Mouse (Mus musculus) cerebellum, adult 11-12 months (tissue): Measurements from ENCODE around the gene Asic3.

Source experiments
- DNase-seq: peaks from one replicate; pipeline ENCODE4 v3.0.0; 2022

Asic3 gene

DNA sequence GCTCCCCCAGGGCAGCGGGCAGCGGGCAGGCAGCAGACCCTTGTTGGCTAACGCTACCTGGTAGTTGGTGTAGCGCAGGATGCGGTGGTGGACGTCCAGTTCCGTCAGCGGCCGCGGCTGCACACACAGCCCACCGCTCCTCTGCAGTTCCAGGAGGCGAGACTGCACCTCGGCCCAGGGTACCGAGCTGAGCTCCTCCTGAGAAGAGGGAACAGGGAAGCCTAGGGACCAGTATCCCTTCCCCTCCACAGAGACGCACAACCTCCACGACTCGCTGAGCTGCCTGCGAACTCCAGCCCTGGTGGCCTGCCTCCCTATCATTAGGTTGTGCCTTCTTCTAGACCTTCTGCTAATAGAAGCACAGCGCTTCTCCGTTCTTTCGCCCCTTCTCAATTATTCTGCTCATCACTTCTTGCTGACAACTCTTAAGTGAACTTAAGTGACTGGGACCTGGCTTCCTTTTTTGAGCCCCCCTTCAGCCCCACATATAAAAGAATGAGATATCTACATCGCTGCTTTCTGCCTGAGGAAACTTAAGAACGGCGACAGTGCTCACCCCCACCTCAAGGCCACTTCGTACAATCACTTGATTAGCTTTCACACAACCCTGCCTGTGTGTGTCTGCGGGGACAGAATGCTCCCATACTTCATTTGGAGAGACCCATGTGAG, 24.8 kb upstream of the Asic3 start:
- no peak for DNase-seq

DNA sequence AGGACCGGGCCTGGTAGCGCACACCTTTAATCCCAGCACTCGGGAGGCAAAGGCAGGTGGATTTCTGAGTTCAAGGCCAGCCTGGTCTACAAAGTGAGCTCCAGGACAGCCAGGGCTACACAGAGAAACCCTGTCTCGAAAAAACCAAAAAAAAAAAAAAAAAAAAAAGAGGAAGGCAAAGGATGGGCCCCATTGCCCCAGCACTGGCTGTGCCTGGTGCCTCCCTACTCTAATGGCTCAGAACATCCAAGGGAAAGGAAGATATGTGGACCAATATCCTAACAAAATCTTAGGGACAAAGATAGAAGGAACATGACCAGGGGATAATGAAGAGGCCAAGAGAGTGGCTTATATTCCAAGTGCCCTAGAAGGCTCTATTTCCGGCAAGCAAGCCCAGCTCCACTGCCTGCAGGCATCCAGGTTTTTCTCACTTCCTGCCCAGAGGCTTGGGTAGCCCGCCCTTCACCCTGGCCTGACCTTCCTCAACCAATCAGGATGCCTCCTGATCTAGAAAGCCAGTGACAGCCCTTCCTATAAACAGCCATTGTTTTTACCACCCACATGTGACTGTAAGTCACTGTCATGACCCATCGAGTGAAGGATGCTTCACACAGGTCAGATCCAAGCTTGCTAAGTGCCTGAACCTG, 24.1 kb upstream of the Asic3 start:
- no peak for DNase-seq

DNA sequence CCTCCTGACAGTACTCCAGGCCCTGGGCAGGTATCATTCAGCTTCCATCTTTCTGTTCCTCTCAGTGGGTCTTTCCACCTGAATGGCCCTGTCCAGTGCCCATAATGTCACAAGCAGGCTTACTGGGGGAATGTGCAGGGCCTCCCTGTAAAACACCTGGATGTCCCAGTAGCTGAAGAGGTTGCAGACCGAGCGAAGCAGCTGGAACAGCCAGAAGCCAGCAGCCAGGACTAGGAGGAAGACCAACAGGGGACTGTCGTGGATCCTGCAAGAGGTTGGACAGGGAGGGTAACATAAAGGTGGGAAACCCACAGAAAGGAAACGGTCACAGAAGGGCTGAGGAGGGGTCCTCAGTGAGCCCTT, 23.6 kb upstream of the Asic3 start:
- no peak for DNase-seq

DNA sequence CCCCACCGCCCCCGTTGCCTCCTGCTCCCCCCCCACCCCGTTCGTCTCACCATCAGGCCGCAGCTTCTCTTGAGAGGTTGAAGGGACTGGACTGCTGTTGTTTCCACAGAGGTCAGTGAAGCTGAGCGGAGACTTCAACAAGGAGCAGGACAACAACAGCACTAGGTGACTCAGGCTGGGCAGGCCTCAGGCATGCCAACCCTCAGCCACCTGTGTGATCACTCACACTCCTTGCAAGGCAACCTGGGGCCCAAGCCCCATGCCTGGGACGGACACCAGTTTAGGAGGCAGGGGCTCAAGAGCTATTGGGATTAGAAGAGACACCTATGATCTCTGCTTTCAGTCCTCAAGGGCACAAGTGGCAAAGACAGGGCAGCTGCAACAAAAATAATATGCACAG, 21.3 kb upstream of the Asic3 start, which contains the start of gene Atg9b:
Gene Atg9b (minus strand): TSS at position 280 of the 400 bp plus-strand sequence.
- DNase-seq = peak; percentile 53

DNA sequence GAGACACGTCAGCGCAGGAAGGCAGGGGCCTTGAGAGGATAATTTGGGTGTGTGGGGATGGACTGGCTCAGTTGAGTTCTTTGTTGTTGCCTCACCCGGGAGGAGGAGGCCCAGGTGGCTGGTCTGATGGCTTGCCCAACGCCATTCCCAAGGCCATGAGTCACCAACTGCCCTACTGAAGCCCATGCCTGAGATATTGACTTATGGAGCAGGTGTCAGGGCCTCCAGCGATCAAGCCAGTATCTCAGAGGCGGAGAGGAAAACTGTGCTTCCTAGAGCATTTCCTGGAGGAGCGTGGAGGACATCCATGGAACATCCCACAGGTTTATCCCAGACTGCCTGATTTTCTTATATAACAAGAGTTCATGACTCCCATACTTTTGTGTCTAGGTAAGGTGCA, 20.5 kb upstream of the Asic3 start:
- peak; percentile 44 for DNase-seq

DNA sequence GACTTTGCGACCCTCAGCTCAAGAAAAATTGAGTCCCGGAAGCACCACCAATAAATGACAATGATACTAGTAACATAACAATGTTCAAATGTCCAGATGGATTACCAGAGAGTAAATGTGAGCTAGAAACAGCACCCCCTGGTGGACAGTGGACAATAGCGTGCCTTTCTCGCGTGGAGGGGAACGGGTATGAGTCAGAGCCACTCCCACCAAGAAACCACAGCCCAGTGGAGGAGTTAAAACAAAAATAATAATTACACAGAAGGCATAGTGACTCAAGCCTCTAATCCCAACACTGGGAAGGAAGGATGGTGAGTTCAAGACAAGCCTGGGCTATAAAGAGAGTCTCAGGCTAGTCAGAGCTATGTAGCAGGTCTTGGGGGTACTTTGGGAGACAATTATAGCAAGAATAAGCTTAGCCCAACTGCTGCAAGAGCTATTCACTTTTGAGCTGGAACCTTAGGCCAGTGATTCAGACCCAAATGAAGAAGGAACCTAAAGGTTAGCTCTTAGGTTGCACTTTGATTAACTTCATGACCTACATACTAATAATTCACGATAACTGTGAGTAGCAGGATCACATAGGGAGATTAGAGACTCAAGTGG, 19.7 kb upstream of the Asic3 start, which contains the start of gene Abcb8:
Gene Abcb8 (plus strand): TSS at position 272 of the 606 bp plus-strand sequence.
- peak; percentile 79 for DNase-seq

DNA sequence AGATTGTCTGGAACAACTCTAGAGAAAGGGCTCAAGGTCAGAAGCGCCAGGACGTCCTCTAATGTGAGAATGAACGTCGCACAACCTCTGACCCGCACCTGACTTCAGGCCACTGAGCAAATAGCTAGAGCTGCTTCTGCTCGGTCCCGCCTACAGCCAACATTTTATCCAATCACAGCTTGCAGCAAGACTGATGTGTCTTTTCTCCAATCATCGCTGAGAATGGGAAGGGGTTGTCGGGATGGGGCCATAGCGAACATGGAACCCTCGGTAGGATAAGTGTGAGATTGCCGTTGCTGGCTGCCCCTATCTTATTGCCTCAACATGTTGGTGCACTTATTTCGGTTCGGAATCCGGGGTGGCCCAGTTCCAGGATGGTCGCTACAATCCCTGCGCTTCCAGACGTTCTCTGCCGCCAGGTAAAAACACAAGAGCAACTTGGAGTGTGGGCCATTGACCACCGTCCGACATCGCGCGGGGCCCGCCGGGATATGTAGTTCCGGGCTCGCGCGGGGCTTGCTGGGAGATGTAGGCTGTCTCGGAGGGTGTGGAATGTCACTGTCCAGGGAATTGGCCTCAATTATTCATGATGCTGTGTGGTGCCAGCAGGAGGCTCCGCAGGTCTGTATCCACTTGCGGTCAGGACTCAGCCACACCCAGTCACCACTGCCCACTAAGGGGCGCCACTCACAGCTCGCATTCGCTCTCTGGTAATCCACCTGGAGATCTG, 18.9 kb upstream of the Asic3 start:
- DNase-seq = peak; percentile 96

DNA sequence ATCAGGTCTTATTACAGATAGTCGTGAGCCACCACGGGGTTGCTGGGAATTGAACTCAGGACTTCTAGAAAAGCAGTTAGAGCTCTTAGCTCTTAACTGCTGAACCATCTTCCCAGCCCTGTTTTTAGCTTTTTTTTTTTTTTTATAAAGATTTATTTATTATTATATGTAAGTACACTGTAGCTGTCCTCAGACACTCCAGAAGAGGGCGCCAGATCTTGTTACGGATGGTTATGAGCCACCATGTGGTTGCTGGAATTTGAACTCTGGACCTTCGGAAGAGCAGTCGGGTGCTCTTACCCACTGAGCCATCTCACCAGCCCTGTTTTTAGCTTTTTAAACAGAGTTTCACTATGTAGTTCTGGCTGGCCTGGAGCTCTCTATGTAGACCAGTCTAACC, 16.9 kb upstream of the Asic3 start:
- peak; percentile 19 for DNase-seq

DNA sequence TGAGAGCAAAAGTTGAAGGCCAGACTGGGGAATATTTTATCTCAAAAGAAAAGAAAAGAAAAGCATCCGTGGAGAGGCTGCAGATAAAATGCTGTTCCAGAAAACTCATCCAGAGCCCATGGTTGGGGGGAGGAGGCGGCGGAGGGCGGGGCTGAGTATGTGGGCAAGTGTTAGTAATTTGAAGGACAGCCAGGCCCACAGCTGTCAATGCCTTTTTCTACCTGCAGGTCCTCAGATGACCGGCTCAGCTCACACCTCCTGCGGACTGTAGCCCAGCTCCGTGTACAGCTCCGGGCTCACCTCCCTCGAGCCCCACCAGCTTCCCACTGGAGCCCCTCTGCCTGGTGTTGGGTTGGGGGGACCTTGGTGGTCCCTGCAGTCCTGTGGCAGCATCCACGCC, 13.5 kb upstream of the Asic3 start:
- DNase-seq = no peak

DNA sequence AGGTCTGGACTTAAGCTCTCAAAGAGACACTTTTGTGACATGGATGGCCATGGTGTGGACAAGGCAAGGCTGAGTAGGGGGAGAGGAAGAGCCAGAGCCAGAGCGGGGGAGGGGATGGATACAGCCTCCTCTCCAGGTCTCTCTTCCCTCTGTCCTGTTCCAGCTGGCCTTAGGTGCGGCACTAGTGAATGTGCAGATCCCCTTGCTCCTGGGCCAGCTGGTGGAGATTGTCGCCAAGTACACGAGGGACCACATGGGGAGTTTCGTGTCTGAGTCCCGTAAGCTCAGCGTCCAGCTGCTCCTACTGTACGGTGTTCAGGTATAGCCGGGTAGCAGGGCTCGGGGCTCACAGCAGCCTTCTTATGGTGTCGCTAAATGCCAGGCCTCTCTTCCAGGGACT, 12.8 kb upstream of the Asic3 start:
- DNase-seq = no peak

DNA sequence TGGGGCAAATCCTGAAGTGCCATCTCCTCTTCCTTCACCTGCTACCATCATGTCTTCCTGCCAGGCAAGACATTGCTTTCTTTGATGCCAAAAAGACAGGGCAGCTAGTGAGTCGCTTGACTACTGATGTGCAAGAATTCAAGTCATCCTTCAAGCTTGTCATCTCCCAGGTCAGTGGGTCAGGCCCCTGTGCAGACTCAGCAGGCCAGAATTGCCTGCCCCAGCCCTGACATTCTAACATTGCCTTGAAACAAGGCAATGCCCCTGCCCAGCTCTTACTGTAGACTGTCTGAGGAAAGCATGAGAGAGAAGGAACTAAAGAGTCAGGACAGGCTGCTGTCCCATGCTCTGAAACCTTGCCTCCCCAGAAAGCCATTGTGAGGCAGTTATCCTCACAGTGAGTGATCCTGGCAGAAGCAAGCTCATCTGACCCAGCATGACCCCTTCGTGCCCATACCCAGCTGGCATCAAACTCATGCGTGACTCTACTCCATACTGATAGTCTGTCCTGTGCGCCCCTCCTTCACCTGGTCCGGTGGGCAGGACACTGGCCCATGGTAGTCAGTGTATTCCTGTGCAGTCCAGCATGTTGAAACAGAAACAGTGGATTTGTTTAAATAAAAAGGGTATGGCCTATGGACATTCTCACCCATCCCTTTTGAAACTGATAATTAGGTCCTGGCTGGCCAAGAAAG, 12.1 kb upstream of the Asic3 start:
- DNase-seq = no peak

DNA sequence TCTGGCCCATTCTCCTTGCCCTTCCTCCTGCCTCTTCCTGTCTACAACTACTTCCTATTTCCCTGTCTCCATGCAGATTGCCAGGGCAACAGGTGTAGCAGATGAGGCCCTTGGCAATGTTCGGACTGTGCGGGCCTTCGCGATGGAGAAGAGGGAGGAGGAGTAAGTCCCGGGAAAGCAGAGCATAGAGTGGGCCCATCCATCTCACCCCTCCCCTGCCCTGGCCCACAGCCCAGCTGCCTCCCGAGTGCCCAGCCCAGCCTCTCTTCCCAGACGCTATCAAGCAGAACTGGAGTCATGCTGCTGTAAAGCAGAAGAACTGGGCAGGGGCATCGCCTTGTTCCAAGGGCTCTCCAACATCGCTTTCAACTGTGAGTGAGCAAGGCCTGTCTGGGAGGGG, 11.2 kb upstream of the Asic3 start:
- DNase-seq = no peak

DNA sequence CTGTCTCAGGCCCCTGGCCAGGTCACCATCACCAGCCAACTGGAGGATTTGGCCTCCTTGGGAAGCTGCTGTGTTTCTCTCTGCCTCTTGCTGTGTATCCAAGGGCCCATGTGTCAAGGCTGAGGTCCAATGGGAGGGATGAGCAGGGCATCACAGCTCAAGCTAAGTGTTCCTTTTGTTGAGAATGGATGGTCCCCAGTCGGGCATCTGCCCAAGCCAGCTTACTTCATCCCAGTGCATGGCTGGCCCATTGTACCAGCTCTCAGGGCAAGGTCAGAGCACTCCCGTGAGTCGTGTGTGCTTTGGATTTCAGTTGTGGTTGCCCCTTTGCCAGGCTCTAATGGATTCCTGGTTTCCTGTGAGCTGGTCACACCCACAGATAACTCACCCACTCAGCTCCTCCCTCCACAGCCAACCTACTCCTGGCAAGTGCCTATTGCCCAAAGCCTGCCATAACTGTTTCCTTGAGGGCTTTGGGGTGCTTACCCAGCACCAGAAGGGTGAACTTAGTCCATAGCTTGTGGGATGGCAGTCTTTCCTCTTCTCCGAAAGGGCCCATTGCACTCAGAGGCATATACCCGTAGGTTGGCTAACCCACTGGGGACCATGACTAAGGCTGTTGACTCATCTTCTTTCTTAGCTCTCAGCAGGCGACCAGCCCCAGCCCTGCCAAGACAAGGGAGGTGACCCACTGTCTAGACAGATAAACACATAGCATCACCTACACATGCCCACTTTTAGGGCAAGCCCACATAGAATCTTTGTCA, 8.4 kb upstream of the Asic3 start:
- no peak for DNase-seq

DNA sequence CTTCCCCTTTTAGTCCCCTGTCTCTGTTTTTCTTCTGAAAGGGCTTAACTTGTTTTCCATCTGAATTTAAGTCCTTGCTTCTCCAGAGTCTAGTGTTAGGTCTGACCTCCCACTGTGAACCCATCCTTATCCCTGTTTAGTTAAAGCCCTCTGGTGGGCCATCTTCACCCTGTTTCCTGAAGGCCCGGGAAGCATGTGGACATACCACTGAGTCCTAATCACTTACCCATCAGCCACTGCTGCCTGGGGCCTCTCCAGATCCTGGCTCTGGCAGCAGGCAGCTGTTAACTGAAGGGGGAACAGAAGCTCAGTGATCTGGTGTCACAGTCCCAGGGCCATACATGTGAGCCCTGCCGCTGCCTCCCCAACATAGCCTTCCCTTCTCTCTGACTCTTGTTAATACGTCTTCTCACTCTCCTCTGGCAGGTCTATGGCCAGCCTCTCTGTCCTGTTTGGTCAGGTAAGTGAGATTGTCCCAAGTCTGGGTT, 7.8 kb upstream of the Asic3 start:
- no peak for DNase-seq

DNA sequence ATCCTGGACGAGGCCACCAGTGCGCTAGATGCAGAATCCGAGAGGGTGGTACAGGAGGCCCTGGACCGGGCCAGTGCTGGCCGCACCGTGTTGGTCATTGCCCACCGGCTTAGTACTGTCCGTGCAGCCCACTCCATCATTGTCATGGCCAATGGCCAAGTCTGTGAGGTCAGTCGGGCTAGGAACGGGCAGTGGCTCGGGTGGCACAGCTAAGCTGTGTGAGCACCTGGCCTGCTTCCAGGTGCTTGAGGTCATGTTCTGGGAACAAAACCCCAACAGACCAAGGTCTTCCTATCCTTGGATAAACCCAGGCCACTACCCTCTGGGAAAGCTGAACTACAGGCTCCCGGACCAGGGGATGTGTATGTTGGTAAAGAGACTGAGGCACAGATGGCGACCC, 4.5 kb upstream of the Asic3 start:
- no peak for DNase-seq

DNA sequence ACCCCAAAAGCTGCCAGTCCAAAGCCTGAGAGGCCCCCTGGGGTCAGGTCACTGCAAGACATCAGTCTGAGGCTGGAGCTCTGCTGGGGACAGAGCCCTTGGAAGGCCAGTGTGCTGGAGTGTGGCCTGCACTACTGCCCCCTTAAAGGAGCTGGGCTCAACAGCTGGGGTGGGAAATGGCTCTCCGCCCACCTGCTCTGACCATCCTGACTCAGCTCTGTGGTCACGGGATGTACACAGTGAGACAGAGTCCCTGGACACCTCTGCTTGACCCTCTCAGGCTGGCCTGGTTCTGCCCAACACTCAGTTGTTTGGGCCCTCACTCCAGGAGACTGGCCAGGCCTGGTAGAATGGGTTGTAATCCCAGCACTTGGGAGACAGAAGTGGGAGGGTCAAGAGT, 3.7 kb upstream of the Asic3 start:
- no peak for DNase-seq

DNA sequence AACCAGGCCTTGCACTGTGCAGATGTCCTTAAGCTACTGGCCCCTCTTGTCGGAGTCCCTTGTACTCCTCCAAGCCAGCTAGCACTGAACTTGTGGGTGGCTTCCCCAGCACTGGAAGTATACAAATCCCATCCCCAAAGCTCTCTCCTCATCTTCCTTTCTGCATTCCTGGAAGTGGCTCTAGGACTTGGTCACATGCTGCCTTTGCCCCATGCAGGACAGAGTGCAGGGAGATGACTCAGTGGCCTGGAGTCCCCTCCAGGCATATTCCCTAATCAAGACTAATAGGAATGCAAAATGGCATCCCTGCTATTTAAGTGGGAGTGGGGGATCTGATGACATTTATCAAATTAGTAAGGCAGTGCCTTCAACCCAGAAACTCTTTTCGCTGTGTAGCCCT, 1.1 kb upstream of the Asic3 start:
- no peak for DNase-seq

DNA sequence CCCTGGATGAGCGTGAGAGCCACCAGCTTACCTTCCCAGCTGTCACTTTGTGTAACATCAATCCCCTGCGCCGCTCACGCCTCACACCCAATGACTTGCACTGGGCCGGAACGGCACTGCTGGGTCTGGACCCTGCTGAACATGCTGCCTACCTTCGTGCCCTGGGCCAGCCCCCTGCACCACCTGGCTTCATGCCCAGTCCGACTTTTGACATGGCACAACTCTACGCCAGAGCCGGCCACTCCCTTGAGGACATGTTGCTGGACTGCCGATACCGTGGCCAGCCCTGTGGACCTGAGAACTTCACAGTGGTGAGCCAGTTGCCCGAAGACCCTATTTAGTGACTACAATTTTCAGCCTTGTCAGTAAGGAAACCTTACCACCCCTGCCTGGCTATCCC, 746 bp downstream of the Asic3 start:
- no peak for DNase-seq

DNA sequence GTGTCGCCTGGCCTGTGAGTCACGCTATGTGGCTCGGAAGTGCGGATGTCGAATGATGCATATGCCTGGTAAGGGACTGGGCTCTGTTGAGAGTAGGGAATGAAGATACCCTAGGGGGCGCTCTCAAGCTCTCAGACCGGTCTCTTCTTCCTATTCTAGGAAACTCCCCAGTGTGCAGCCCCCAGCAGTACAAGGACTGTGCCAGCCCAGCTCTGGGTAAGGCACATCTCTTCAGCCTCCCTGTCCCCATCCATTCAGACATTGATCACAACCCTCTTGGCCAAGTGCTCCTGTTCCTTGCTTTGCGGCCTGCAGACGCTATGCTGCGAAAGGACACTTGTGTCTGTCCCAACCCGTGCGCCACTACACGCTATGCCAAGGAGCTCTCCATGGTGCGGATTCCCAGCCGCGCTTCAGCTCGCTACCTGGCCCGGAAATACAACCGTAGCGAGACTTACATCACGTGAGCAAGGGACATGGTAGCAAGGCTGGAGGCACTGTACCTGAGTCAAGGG, 3.1 kb downstream of the Asic3 start:
- peak; percentile 75 for DNase-seq

DNA sequence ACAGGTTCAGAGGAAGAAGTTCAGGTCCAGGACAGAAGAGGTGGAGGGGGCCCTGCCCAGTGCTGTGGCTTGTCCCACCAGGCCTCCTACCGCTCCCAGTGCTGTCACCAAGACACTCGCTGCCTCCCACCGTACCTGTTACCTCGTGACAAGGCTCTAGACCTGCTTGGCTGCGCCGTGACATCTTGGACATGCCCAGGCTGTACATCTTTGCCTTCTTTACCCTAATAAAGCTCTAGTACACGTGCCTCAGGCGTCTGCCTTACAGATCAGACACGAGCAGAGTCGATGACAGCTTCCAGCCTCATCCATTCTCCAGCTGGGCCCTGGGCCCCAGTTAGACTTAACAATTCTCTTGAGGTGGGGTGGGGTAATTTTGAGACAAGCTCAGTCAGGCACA, 4.4 kb downstream of the Asic3 start:
- no peak for DNase-seq

DNA sequence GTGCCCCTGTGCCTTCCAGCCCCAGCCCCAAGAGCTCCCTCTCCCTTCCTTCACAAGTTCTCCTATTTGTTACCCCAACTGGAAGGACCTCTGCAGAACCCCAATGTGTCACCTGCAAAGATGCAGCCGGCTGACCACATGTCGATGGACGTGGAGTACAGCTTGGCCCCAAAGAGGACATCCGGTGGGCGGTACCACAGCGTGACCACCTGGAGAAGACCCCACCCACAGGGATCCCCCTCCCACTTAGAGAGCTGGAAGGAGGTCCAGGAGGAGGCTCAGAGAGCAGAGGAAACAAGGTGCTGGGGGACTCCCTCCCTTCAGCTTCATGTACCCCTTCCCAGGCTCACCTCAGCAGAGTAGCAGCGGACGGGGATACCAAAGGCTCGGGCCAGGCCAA, 7.2 kb downstream of the Asic3 start:
- no peak for DNase-seq
